Mouse (Mus musculus): Measurements from ENCODE around the gene Zfp652.
"Not testable (repeated sequence)": the region's sequence is repeated elsewhere in the genome, so short reads cannot be mapped to it uniquely, and the experiment has no call there.

Gene Zfp652

DNA sequence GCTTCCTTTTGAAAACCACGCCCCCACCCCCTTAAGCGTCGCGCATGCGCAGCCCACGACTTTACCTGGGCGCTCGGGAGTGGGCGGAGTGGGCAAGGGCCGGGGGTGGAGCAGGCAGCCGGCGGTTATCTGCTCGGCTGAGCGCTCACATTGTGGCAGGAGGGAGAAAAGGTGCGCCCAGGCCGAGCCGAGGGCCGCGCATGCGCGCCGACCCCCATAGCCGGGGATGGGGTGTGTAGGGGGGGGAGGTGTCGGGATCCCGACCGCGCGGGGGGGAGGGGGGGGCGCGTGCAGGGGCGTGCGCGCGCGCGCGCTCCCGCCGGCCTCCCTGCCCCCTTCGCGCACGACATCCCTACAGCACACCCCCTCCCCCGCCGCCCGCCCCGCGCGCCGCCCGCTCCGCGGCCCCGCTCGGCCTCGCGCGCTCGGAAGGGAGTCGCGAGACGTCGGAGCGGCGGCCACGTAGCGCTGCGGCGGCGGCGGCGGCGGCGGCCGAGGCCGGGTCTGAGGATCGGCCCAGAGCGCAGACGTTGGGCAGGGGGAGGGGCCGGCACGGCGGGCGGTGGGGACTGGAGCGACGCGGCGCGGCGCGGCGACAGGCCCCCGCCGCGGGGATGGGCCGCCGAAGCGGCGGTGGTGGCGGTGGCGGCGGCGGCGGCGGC is at the start of gene Zfp652:
TSS of gene Zfp652 (plus strand) at position 111 of the 662 bp plus-strand sequence.
- peak; percentile 94 for DNase-seq (ENCODE audit: low read depth, low spot score)

DNA sequence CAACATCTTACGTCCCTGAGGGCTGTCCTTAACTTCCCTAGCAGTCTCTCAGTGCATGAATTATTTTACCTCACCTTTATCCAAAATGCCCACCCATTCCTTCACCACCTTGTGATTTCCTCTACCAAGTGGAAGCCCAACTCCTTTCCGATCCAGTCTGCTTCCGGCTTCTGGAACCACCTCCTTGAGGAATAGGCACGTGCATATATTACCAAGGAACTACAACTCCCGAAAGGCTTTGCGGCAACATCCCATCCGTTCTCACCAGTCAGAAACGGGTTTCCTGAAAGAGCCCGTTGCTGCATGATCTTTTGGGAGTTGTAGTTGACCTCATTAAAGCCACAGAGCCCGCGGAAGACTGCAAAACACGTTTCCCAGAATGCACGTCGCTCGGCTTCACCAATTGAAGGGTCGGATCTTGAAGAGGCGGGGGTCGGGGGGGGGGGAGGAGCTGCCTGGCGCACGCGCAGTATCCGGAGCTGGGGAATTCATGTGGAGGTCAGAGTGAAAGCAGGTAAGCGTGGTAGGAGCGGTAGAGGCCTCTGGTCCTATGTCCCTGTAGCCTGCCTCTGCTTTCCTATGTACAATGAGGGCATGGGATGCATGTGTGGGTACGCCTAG is 45.8 kb upstream of the Zfp652 start, which contains the start of gene Phb:
TSS of gene Phb (plus strand) at position 429 of the 621 bp plus-strand sequence.
- peak; percentile 99 for DNase-seq (ENCODE audit: low read depth, low spot score)

DNA sequence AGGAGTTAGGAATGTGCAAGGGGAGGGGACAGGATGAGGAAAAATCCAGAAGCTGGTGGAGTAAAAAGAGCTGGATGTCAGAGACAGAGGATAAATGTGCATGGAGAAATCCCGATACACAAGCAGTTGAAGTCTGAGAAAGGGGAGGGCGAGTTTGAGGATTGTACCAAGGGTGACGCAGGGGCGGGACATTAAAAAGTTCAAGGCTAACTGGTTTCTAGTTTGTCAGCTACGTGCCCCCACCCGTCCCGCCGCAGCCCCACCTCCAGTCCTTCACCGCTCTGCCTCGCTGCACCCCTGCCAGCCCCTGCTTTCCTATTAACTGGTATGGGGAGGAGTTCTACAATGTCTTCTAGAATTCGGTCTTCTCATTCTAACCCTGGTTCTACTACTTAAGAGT is 45.3 kb upstream of the Zfp652 start:
- DNase-seq (ENCODE audit: low read depth, low spot score), result no peak

DNA sequence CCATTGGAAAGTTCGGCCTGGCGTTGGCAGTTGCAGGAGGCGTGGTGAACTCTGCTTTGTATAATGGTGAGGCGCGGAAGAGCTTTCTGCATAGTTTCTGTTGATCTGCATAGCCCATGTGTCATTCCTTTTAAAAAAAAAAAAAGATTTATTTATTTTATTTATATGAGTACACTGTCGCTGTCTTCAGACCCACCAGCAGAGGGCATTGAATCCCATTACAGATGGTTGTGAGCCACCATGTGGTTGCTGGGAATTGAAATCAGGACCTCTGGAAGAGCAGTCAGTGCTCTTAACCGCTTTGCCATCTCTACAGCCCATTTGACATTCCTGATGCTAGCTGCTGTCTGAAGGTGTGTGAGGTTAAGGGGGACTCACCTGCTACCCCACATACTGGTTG is 44.4 kb upstream of the Zfp652 start:
- not testable (repeated sequence) for DNase-seq (ENCODE audit: low read depth, low spot score)

DNA sequence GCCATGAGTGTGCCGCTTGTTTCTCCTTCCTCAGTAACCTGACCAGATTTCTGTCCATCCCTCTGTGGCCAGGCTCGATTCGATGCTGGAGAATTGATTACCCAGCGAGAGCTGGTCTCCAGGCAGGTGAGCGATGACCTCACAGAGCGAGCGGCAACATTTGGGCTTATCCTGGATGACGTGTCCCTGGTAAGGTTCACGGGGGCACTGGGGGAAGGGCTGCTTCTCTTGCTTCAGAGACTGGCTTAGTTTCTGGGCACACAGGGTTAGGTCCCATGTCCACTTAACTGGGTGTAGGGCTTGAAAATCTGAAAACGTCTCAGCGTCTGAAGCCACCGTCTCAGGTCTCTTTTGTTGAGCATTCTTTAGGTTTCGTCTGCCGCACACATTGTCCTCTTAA is 37.0 kb upstream of the Zfp652 start:
- DNase-seq (ENCODE audit: low read depth, low spot score), result no peak

DNA sequence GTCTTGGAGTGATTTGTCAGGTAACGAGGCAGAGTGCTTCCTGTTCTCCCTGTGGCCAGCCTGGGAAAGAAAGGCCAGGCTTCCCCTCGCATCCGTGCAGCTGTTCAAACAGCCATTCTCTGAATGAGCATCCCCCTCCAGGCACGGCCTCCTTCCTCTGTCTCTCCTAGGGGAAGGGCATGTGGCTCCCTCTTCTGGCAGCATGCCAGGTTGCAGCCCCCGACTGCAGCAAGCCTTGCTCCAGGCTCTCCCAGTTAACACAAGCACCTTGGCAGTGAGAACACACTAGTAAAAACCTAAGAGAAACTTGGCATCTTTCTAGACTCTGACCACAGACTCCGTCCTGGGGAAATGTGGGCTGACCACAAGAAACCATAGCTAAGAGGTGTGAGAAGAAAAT is 36.2 kb upstream of the Zfp652 start:
- peak; percentile 89 for DNase-seq (ENCODE audit: low read depth, low spot score)

DNA sequence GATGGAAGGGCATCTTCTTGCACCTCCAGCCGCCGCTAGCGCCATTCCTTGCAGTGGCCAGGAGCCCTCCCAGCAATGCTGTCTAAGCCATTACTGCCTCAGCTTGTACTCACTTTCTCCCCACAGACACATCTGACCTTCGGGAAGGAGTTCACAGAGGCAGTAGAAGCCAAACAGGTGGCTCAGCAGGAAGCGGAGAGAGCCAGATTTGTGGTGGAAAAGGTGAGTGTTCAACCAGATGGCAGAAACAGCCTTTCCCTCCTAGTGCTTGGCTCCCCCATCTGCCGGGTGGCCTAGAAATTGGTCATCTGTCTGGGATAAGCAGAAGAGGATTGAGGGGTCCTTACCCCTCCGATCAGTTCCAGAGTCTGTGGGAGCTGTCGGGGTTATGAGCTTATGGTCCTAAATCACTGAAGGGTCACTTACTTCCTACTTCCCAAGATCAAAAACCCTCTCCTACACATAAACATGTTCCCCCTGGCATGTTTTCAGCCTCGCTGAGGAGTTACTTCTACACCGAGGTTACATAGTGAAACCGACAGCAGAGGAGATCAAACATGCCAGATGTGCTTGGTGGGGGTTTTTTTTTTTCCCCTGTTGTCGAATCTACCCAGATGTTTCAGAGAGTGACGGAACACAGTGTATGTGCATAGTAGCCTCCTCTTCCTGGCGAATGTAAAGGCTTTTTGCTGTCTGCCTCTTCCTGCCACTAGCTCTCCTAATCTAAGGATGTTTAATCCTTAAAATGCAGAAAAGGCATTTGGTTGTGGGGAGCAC is 34.4 kb upstream of the Zfp652 start:
- peak; percentile 28 for DNase-seq (ENCODE audit: low read depth, low spot score)

DNA sequence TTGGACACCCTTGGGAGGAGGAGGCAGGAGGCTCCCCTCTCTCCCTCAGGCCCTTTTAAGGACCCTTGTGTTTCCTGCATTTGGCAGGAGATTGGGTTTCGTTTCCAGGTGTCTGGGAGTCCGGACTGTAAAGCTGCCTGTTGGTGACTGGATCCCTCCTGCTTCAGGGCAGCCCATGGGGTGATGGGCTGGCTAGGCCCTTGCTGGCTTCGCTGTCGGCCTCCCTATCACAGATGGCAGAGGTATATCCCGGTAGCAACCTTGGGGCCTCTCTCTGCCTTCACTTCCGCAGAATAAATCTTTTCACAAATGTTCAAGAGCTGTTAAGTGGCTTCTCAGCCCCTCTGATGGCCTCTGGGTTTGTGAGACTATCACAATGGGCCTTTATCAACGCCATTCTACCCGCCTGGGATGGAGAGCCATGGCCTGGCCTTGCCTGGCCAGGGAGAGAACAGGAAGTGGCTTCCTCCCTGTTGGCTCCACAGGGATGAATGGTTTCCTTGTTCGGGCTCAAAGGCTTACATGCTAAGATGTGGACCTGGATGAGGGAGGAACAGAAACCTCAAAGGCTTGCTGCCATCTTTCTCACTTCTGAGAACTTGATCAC is 30.4 kb upstream of the Zfp652 start:
- peak; percentile 64 for DNase-seq (ENCODE audit: low read depth, low spot score)

DNA sequence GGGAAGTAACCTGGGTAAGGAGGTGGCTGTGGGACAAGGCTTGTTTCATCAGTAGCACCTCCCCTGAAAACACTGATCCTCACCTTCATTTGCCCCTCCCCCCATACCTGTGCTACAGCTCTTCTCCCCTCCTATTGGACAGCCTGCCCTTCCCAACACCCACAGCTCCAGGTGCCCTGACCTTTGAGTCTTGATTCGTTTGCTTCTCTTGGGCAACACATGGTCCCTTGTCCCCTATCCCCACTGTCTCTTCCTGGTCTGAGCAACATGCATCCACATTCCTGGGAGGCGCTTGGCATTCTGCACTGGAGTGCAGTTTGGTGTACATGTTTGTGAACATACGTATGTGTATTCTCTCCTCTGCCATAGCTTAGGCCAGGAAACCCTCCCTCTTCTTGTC is 29.5 kb upstream of the Zfp652 start:
- DNase-seq (ENCODE audit: low read depth, low spot score), result no peak

DNA sequence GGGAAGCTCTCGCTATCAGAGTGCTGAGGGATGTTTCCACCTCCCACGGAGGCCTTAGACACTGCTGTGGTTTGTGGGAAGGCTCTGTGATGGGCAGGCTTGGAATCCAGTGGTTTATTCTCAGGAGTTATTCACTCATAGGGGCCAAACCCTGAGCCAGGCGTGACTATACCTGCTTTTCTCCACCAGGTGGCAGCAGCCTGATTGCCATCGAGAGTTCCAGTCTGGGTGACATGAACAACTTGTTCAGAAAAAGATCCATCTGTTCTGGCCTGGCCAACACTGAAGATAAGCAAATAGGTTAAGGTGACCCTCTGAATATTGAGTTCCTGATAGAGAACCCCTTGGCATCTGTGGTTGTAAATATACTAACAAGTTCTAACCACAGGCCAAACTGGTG is 26.4 kb upstream of the Zfp652 start:
- peak; percentile 76 for DNase-seq (ENCODE audit: low read depth, low spot score)

DNA sequence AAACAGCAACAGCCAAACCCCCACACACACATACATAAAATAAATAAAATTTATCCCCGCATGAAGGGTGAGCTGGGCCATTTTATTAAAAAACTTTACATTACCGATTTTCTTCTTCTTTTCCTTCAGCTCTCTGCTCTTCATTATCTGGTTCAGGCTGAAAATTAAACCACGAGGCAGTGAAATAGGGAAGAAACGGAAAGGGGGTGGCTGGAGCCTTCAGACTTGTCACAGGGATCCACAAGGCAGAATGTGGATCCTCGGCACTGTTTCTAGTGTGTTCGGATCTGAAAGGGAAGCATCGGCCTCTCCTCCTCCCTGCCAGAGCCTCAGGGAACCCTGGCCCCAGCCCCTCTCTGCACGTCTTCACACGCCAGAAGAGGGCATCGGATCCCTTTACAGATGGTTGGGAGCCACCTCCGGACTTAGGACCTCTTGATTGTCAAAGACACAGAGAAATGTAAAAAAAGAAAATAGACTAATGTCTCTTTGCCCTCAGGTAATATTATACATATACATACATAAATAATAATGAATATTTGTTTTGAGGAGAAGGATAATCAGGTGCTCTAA is 25.3 kb upstream of the Zfp652 start:
- DNase-seq (ENCODE audit: low read depth, low spot score), result no peak

DNA sequence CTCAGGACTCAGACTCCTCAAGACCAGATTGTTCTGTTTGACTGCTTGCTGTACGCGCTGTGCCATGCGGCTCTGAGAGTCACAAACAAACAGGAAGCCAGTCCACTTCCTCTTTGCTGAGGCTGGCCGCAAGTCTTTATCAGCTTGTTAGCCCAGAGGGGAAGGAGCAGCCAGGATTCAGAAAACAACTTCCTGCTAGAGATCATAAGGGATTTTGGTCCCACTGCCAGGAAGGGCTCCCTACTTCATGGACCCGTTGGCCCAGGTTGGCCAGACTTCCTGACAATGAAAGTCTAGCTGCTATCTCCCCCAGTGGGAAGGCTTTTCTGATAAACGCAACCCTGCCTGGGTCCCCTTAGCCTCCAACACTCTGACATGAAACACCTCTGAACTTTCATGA is 24.0 kb upstream of the Zfp652 start:
- no peak for DNase-seq (ENCODE audit: low read depth, low spot score)

DNA sequence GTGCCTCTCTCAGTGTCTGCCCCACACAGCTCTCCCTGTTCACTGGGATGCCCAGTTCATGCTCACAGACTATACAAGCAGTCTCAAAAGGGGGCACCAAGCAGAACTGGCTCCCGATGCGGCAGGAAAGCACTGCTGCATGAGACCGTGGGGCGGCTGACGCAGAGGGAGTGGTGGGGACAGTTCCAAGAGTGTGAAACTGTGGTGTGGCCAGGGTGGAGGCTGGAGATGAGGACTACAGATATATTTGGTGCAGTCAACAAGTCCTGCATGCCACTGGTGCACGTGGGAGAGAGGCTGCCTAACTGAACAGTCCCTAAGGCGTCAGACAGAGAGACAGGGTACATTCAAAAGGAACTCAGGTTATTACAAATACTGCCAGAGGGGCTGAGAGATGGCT is 23.5 kb upstream of the Zfp652 start:
- DNase-seq (ENCODE audit: low read depth, low spot score), result no peak

DNA sequence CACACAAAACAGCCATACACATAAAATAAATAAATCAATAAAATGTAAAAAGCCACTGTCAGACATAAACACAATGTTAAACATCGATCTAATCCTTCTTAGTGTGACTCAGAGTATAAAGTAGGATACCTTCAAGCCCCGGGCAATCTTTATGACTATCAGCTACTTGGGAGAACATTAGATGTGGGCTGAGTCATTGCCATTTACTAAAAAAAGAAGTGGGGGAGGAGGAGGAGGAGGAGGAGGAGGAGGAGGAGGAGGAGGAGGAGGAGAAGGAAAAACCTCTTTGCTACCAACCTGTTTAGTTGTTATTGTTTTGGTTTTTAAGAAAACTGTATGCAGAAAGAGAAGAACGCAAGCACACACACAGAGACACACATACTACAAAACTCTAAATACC is 22.9 kb upstream of the Zfp652 start:
- DNase-seq (ENCODE audit: low read depth, low spot score), result no peak

DNA sequence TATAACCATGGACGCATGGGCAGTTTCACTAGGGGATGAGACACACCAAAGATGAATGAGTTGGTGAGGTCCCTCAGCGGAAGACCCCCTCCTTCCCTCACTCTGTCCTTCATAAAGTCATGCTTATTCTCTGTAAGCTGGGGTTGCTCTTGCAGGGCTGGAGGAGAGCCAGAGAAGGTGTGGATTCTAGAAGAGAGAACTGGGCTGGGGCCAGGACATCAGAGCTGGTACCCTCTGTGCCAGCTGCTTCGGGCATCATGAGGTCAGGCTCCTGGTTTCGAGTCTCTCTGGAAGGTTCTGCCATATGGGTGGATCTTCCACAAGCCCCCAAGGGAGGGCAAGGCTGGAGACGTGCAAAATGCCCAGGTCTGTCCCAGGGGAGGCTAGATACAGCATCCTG is 13.9 kb upstream of the Zfp652 start:
- no peak for DNase-seq (ENCODE audit: low read depth, low spot score)

DNA sequence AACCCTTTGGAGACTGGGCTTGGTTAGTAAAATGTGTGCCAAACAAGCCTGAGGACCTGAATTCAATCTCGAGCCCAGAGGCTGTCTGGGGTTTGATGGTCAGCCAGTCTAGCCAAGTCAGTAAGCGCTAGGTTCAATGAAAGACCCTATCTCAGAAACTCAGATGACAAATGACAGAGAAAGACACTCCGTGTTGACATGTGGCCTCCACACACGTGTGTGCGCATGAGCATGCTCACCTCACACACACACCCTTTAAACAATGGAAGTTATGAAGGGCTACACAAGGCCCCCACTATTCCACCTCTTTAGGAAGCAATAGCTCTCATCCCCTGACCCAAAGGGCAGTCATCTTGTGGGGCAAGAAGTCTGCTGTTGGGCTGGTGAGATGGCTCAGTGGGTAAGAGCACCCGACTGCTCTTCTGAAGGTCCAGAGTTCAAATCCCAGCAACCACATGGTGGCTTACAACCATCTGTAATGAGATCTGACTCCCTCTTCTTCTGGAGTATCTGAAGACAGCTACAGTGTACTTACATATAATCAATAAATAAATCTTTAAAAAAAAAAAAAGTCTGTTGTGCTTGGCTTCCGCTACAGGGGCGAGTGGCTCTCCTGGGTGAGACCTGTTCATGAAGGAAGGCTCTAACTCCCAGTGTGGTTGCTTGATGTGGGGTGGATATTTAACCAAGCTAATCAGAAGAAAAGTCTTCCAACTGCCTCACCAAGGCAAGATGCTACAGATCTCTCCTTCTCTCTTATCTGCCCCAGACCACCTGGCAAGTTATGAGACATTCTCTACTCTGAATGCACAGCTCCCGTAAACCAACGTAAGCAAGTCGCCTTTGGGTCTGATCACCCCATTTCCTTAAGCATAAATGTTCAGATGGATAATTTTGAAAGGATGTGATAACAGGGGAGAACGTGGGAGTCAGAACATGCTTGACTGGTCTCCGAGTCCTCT is 11.4 kb upstream of the Zfp652 start:
- DNase-seq (ENCODE audit: low read depth, low spot score), result no peak

DNA sequence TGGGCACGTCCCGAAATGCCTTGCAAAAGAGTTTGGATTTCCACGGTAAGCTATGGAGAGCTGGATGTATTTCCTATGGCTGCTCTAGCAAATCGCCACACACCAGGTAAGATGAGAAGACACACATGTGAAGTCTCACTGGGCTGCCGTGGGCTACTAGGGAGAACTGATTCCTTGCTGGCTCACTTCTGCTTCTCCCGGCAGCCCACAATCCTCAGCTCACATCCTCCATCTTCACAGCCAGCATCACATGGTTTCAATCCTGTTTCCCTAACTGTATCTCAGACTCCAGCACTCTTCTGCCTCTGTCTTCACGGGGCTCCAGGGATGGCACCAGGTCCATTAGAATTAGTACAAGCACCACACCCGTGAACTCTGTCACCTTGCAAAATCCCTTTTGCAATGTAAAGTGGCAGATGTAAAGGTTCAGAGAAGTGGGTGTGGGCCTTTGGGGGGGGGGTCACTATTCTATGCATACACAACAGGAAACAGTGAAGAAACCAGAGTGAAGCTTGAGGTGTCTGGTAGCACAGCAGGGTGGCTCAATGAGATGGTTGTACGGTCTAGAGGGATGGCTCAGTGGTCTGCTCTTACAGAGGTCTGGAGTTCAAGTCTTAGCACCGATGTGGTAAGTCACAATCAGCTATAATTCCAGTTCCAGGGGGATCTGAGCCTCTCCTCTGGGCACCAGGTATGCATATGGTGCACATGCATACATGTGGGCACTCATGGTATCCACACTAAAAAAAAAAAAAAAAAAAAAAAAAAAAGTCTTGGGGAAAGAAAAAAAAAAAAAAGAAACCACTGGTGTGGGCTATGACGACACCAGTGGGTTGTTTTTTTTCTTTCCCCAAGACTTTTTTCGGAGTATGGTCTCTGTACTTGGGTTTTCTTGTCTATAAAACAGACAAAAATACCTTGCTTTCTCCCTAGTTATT is 8.2 kb upstream of the Zfp652 start:
- DNase-seq (ENCODE audit: low read depth, low spot score), result no peak

DNA sequence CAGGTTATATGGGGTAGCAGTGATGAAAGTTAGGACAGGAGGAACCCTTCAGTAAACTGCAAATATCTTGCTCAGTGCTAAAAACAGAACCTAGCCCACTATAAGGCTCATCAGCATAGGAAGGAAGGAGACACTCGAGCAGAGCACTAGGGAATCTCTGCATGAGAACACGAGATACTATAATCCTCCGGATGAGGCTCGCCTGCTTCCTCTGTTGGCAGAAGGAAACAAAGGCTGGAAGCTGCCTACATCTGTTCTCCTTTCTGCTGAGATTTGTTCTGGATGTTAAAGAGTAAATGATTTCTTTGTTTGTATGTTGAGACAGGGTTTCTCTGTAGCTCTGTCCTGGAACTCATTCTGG is 7.5 kb upstream of the Zfp652 start:
- DNase-seq (ENCODE audit: low read depth, low spot score), result no peak

DNA sequence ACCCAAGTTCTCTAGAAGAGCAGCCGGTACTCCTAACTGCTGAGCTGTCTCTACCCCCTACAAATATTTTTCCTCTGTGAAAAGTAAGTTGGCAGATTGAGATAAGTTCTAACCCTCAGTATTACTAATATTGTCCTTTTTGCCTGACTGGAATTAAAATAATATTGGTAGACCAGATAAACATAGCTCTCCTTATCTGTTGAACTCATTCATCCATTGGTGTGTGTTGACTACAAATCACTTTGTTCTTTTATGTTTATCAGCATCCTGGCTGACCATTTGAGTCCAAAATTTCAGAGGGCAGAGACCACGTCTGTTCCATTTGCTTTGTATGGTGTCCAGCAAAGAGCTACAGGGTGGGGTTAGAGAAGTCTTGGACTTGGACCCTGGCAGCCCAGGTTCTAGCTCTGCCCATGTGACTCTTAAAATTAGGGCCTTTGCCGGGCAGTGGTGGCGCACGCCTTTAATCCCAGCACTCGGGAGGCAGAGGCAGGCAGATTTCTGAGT is 2.9 kb upstream of the Zfp652 start:
- no peak for DNase-seq (ENCODE audit: low read depth, low spot score)

DNA sequence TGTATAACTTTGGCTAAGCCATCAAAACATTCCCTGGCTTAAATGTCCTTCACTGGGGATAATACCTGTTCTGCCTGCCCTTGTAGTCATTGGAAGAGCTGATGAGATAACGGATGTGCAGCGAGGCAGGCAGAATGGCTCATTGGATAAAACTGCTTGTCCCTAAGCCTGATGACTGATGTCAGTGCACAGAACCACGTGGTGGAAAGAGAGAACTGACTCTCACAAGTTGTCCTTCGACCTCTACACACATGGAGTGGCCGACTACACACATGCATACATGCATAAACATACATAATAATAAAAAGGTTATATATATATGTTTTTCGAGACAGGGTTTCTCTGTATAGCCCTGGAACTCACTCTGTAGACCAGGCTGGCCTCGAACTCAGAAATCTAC is 2.0 kb upstream of the Zfp652 start:
- no peak for DNase-seq (ENCODE audit: low read depth, low spot score)
